Mouse (Mus musculus) intestine, embryonic 14.5 days (tissue): ENCODE data around the gene Cyb5rl. TPM values are rescaled to one million over a fixed set of nuclear protein-coding genes. Genes with fewer than 3 reads are reported as not detected.
"Not testable (repeated sequence)": the region's sequence is repeated elsewhere in the genome, so short reads cannot be mapped to it uniquely, and the experiment has no call there.

Source experiments
- ATAC-seq: fragments of 200-750 bp; cut with Nextera tagmentation; replicated peaks from 2 replicates; pipeline ENCODE4 v1.8.0; 2017; ENCODE audit warnings: low read depth, moderate number of reproducible peaks, moderate TSS enrichment, moderate library complexity; ENCODE audit not compliant: low FRiP score, low TSS enrichment
- DNase-seq: peaks from one replicate; pipeline ENCODE4 v3.0.0-alpha.2; 2018; ENCODE audit warnings: low spot score
- H3K27ac ChIP-seq: fragments of 300-500 bp; sonication (generic); 2 replicates; pipeline ENCODE4 v1.5.1; 2014; ENCODE audit warnings: low read depth, mild to moderate bottlenecking, control low read depth
- H3K27me3 ChIP-seq: fragments of 300-500 bp; sonication (generic); replicated peaks from 2 replicates; pipeline ENCODE4 v1.6.1; 2014; ENCODE audit warnings: low read length, control low read depth; ENCODE audit not compliant: control insufficient read depth, insufficient read depth
- H3K36me3 ChIP-seq: fragments of 300-500 bp; sonication (generic); 2 replicates; pipeline ENCODE4 v1.6.1; 2014; ENCODE audit warnings: low read length, control low read depth; ENCODE audit not compliant: control insufficient read depth, insufficient read depth
- H3K4me1 ChIP-seq: fragments of 300-500 bp; sonication (generic); replicated peaks from 2 replicates; pipeline ENCODE4 v1.6.1; 2014; ENCODE audit warnings: low read length, control low read depth, mixed read lengths; ENCODE audit not compliant: control insufficient read depth, insufficient read depth
- H3K4me2 ChIP-seq: fragments of 300-500 bp; sonication (generic); 2 replicates; pipeline ENCODE4 v1.6.1; 2014; ENCODE audit warnings: low read length
- H3K4me3 ChIP-seq: fragments of 300-500 bp; sonication (generic); 2 replicates; pipeline ENCODE4 v1.5.1; 2014; ENCODE audit warnings: low read depth, low read length, control low read depth, mixed read lengths
- H3K9ac ChIP-seq: fragments of 300-500 bp; sonication (generic); 2 replicates; pipeline ENCODE4 v1.6.1; 2014; ENCODE audit warnings: mild to moderate bottlenecking, low read length
- H3K9me3 ChIP-seq: fragments of 300-500 bp; sonication (generic); 2 replicates; pipeline ENCODE4 v1.6.1; 2016; ENCODE audit warnings: low read length, control low read depth; ENCODE audit not compliant: control insufficient read depth
- WGBS: fragments of 180-500 bp; shearing (Covaris S2); extraction: QIAGEN DNeasy Blood & Tissue Kit; methylation state at CpG from one replicate; pipeline ENCODE4 v1.1.7; 2014; 5-methylcytosine and 5-hydroxymethylcytosine counted together
- polyA plus RNA-seq: library from polyadenylated mRNA; unstranded; fragments of >200 nt; fragmentation: Nextera tagmentation; extraction: Ambion mirVana; gene quantifications from 2 replicates; pipeline ENCODE4 v1.2.1, GENCODE M21; 2014

Gene Cyb5rl
- polyA plus RNA-seq, 1 experiment from 2014 or later, result 8.7 TPM

- DNase-seq (no peak), ATAC-seq (no peak)
Observed at GRCm38 (mm10) chr4:107106777-107107176, 40.0 kb downstream of the Cyb5rl start.

GRCm38 (mm10) chr4:107108291-107108731 lies 41.5 kb downstream of the Cyb5rl start:
- ATAC-seq, result no peak
- 19% methylated on average over 13 of the region's 13 CpGs for whole genome bisulfite sequencing
- Histone ChIP-seq H3K4me1 (peaks cover 7% of the 10 kb centered on the region; the same call in 1 of the 2 replicates), H3K4me2 (peak overlapping the region; percentile 15; the same call in 1 of the 2 replicates), H3K4me3 (no peak overlapping the region), H3K27ac (no peak overlapping the region; the same call in 1 of the 2 replicates), H3K36me3 (no peaks in the 10 kb centered on the region), H3K9ac (no peak overlapping the region), H3K27me3 (no peaks in the 10 kb centered on the region), H3K9me3 (no peaks in the 10 kb centered on the region)
- no peak for DNase-seq

More at GRCm38 (mm10) chr4:107106777-107107176, 40.0 kb downstream of the Cyb5rl start:
- H3K4me1 ChIP-seq, result peaks cover 7% of the 10 kb centered on the region; the same call in 1 of the 2 replicates
- H3K36me3 ChIP-seq, result no peaks in the 10 kb centered on the region
- no peak overlapping the region for H3K9ac ChIP-seq
- H3K9me3 ChIP-seq, result no peaks in the 10 kb centered on the region
- no peak overlapping the region for H3K4me3 ChIP-seq
- no peak overlapping the region for H3K4me2 ChIP-seq
- WGBS, result 85% methylated on average over 16 of the region's 16 CpGs
- no peak overlapping the region for H3K27ac ChIP-seq
- H3K27me3 ChIP-seq, result no peaks in the 10 kb centered on the region

- H3K36me3 ChIP-seq, ATAC-seq, H3K27ac ChIP-seq, H3K27me3 ChIP-seq, H3K9me3 ChIP-seq, DNase-seq, H3K4me1 ChIP-seq, H3K4me2 ChIP-seq, H3K4me3 ChIP-seq, H3K9ac ChIP-seq: not testable (repeated sequence)
- WGBS, result 89% methylated on average over 6 of the region's 6 CpGs
Observed at GRCm38 (mm10) chr4:107109181-107109580, 42.4 kb downstream of the Cyb5rl start.

GRCm38 (mm10) chr4:107114278-107114677 lies 47.5 kb downstream of the Cyb5rl start:
- Histone ChIP-seq H3K4me2 (no peak overlapping the region), H3K4me1 (no peaks in the 10 kb centered on the region; the same call in 1 of the 2 replicates), H3K4me3 (no peak overlapping the region), H3K27me3 (no peaks in the 10 kb centered on the region), H3K9ac (no peak overlapping the region), H3K9me3 (no peaks in the 10 kb centered on the region), H3K36me3 (no peaks in the 10 kb centered on the region), H3K27ac (no peak overlapping the region)
- DNase-seq (no peak), ATAC-seq (no peak)
- 23% methylated on average over 8 of the region's 8 CpGs for WGBS

- Histone ChIP-seq H3K36me3 (no peaks in the 10 kb centered on the region), H3K27ac (no peak overlapping the region), H3K27me3 (no peaks in the 10 kb centered on the region), H3K9ac (no peak overlapping the region), H3K9me3 (no peaks in the 10 kb centered on the region), H3K4me3 (no peak overlapping the region), H3K4me1 (no peaks in the 10 kb centered on the region; the same call in 1 of the 2 replicates), H3K4me2 (no peak overlapping the region)
- WGBS, result 82% methylated on average over 2 of the region's 2 CpGs
- DNase-seq (no peak), ATAC-seq (no peak)
Observed at GRCm38 (mm10) chr4:107117741-107118385, 51.1 kb downstream of the Cyb5rl start.

- Histone ChIP-seq H3K27ac (no peak overlapping the region), H3K9ac (no peak overlapping the region), H3K36me3 (no peaks in the 10 kb centered on the region), H3K9me3 (no peaks in the 10 kb centered on the region), H3K4me1 (no peaks in the 10 kb centered on the region; the same call in 1 of the 2 replicates), H3K4me3 (no peak overlapping the region), H3K4me2 (no peak overlapping the region), H3K27me3 (no peaks in the 10 kb centered on the region)
- DNase-seq, result no peak
- ATAC-seq, result no peak
- 54% methylated on average over 4 of the region's 4 CpGs for WGBS
Observed at GRCm38 (mm10) chr4:107119056-107119455, 52.3 kb downstream of the Cyb5rl start.

GRCm38 (mm10) chr4:107120676-107121075 lies 53.9 kb downstream of the Cyb5rl start:
- H3K36me3 ChIP-seq, result no peaks in the 10 kb centered on the region
- ATAC-seq, result 0 out of 2 replicates have a peak, but pooled peaks have one; percentile 17
- H3K27me3 ChIP-seq, result no peaks in the 10 kb centered on the region
- DNase-seq, result no peak
- no peaks in the 10 kb centered on the region for H3K4me1 ChIP-seq
- no peak overlapping the region for H3K27ac ChIP-seq
- no peak overlapping the region for H3K4me3 ChIP-seq
- no peak overlapping the region for H3K9ac ChIP-seq
- no peak overlapping the region for H3K4me2 ChIP-seq
- WGBS, result 83% methylated on average over 6 of the region's 6 CpGs
- no peaks in the 10 kb centered on the region for H3K9me3 ChIP-seq

GRCm38 (mm10) chr4:107121165-107121943 lies 54.6 kb downstream of the Cyb5rl start:
- no peak overlapping the region for H3K4me3 ChIP-seq
- no peak overlapping the region for H3K27ac ChIP-seq
- no peak overlapping the region for H3K4me2 ChIP-seq
- H3K36me3 ChIP-seq, result no peaks in the 10 kb centered on the region
- no peaks in the 10 kb centered on the region for H3K27me3 ChIP-seq
- ATAC-seq (no peak), DNase-seq (no peak)
- no peaks in the 10 kb centered on the region for H3K4me1 ChIP-seq
- H3K9me3 ChIP-seq, result no peaks in the 10 kb centered on the region
- H3K9ac ChIP-seq, result no peak overlapping the region
- 61% methylated on average over 12 of the region's 12 CpGs for WGBS
